Mouse (Mus musculus) thymus, adult 2 months (tissue): ENCODE measurements at regions not wholly inside any gene's neighbourhood (a gene's known extent, or its start where the extent isn't known, plus 50 kb on each side); places are given as distances from the start of the nearest gene placed in this dataset.

Source experiments
- DNase-seq: peaks from one replicate; pipeline ENCODE4 v3.0.0; 2021
- H3K27ac ChIP-seq: fragments of 200-500 bp; 2 replicates; pipeline ENCODE4 v1.5.1; 2012; ENCODE audit warnings: low read length, control low read depth; ENCODE audit not compliant: control insufficient read depth, insufficient read depth
- H3K27me3 ChIP-seq: fragments of 200-500 bp; 2 replicates; pipeline ENCODE4 v1.6.1; 2012; ENCODE audit warnings: mild to moderate bottlenecking, low read length, moderate library complexity, mixed read lengths; ENCODE audit not compliant: control insufficient read depth, insufficient read depth
- H3K36me3 ChIP-seq: fragments of 200-500 bp; 2 replicates; pipeline ENCODE4 v1.6.1; 2012; ENCODE audit warnings: mild to moderate bottlenecking, low read length, moderate library complexity; ENCODE audit not compliant: control insufficient read depth, insufficient read depth
- H3K4me1 ChIP-seq: fragments of 200-500 bp; replicated peaks from 2 replicates; pipeline ENCODE4 v1.6.1; 2012; ENCODE audit warnings: low read length; ENCODE audit not compliant: control insufficient read depth, insufficient read depth
- H3K4me3 ChIP-seq: fragments of 200-500 bp; 2 replicates; pipeline ENCODE4 v1.5.1; 2012; ENCODE audit warnings: mild to moderate bottlenecking, low read length, control low read depth, moderate library complexity; ENCODE audit not compliant: control insufficient read depth, insufficient read depth
- CTCF ChIP-seq: fragments of 200-500 bp; IDR thresholded peaks from 2 replicates; pipeline ENCODE4 v1.5.1; 2012; ENCODE audit warnings: mild to moderate bottlenecking, control low read depth, low read length, moderate library complexity, borderline replicate concordance; ENCODE audit not compliant: control insufficient read depth, poor library complexity, insufficient read depth; ENCODE audit errors: extremely low read depth
- POLR2A ChIP-seq: fragments of 200-500 bp; IDR thresholded peaks from 2 replicates; pipeline ENCODE4 v1.6.1; 2012; ENCODE audit warnings: mild to moderate bottlenecking, low read length, control low read depth, moderate library complexity; ENCODE audit not compliant: control insufficient read depth, poor library complexity, insufficient read depth; ENCODE audit errors: extremely low read depth
- WGBS: fragments of 180-500 bp; shearing (Covaris S2); methylation state at CpG from one replicate; pipeline ENCODE4 v1.1.7; 2018; 5-methylcytosine and 5-hydroxymethylcytosine counted together

GRCm38 (mm10) chr17:3260796-3261195 lies 65.6 kb upstream of the Tiam2 start:
- WGBS = 83% methylated on average over 11 of the region's 11 CpGs
- no peak for DNase-seq
- Histone ChIP-seq H3K4me1 (no peaks in the 10 kb centered on the region), H3K4me3 (no peak overlapping the region), H3K27me3 (no peaks in the 10 kb centered on the region), H3K36me3 (0 out of 2 replicates have a peak, but pooled peaks cover 3% of the 10 kb centered on the region), H3K27ac (no peak overlapping the region)
- TF ChIP-seq CTCF = no peak
- TF ChIP-seq POLR2A = no peak

DNA sequence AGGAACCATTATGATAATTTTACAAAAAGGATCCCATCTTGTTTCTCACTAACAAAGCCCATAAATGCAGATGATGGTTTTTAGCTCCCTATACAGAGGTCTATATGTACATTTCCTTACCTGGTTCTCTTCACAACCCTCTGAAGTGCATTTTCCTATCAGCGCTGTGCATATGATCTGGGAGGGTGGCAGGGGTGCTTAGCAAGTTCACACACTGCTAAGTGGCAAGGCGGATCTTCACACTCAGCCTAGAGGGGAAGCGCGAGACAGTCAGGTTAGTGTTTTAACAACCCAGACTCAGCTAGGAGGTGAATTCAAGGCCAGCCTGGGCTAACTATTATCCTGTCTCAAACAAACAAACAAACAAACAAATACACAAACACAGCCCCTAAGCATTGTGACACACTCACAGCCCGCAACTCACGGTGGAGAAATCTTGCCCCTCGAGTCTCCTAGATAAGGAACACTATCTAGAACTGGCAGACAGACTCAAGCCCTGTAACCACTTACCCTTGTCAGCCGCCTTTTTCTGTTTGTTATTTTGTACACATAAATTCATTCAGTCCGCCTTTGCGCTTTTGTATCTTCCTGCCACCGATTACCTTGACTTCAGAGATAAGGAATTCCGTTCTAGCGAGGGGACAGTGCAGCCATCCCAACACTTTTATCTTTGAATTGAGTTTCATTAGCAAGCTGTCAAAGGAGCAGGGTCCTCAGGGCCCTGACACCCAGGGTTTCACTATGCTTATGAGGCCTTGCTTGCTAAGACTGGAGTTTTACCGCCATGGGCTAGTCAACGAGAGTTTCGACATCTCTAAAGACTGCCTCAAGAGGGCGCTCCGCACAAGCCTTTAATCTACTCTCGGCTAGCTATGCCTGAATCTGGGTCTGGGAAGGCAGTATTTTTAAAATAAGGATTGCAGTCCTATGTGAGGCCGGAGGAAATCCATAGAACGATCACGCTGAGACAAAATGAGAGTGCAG lies 53.0 kb upstream of the Tiam2 start:
- TF ChIP-seq CTCF (no peak), POLR2A (no peak)
- peak; percentile 58 for DNase-seq
- no peaks in the 10 kb centered on the region for H3K4me1 ChIP-seq
- H3K27me3 ChIP-seq = no peaks in the 10 kb centered on the region
- no peak overlapping the region for H3K4me3 ChIP-seq
- 59% methylated on average over 22 of the region's 22 CpGs for WGBS
- H3K27ac ChIP-seq = no peak overlapping the region
- H3K36me3 ChIP-seq = no peaks in the 10 kb centered on the region

- H3K27me3 ChIP-seq = no peaks in the 10 kb centered on the region
- H3K4me3 ChIP-seq = no peak overlapping the region
- DNase-seq = no peak
- H3K4me1 ChIP-seq = no peaks in the 10 kb centered on the region
- WGBS = 93% methylated on average over 14 of the region's 14 CpGs
- no peaks in the 10 kb centered on the region for H3K36me3 ChIP-seq
- H3K27ac ChIP-seq = no peak overlapping the region
- TF ChIP-seq POLR2A (no peak), CTCF (no peak)
These were observed 51.7 kb upstream of the Tiam2 start for GRCm38 (mm10) chr17:3274449-3275285.
